Mouse (Mus musculus): Measurements from ENCODE around the gene Tmem204. TPM values are rescaled to one million over a fixed set of nuclear protein-coding genes. Genes with fewer than 3 reads are reported as not detected.

The Tmem204 gene
- polyA plus RNA-seq, 1 experiment: 0.70 TPM

DNA sequence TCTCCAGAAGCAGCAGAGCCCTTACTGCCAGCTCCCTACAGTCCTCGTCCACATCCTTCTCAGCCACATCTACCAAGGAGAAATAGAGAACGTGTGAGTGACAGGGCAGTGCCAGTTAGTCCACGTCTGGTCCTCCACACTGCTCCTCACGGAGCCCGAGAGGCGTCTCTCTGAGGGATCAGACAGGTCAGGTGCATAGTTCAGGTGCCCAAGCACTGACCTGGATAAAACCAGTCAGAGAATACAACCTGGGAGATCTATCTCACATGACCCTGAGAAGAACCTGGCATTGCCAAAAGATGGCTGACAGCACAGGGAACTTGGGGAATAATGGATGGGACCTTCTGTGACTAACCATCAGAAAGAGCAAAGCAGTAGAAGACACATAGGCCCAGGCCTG is 16.7 kb upstream of the Tmem204 start:
- Histone ChIP-seq H3K9me3 (replicated peaks; ENCODE audit: control insufficient read depth, insufficient read depth, low read length, poor library complexity, severe bottlenecking) (no peaks in the 10 kb centered on the region), H3K27me3 (ENCODE audit: control insufficient read depth, insufficient read depth, low read length, poor library complexity, severe bottlenecking) (no peaks in the 10 kb centered on the region), H3K27ac (ENCODE audit: insufficient read depth, low read length) (no peak overlapping the region), H3K4me3 (ENCODE audit: low read depth, low read length) (no peak overlapping the region), H3K4me1 (ENCODE audit: control insufficient read depth, insufficient read depth, low read length) (no peaks in the 10 kb centered on the region), H3K36me3 (ENCODE audit: control insufficient read depth, insufficient read depth, low read length, poor library complexity, severe bottlenecking) (peaks cover 4% of the 10 kb centered on the region), H3K9ac (ENCODE audit: low read depth, poor library complexity, severe bottlenecking) (no peak overlapping the region)
- TF ChIP-seq CTCF (IDR thresholded peaks at IDR 0.05; ENCODE audit: low read depth, low read length): no peak
- no peak for TF ChIP-seq POLR2A (IDR thresholded peaks at IDR 0.05; ENCODE audit: insufficient read depth, low read length)
- no peak for TF ChIP-seq EP300 (IDR thresholded peaks at IDR 0.05; ENCODE audit: insufficient read depth, low read depth, low read length)

DNA sequence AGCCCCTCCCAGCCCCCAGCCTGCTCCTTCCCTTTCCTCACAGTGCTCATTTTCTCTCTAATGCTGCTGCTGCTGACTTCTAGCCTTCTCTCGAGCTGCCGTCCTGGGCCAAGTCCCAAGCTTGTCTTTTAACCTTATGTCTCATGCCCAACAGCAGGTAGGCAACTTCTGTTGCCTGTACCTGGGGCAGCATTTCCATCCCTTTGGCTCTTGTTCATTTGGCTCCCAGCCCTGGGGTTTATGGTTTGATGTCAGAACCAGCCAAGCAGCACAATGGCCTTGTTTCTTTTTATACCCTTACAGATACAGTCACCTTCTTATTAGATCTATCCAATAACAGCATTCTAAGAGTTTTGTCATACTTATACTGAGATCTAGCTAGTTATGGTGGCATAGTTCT is 12.8 kb upstream of the Tmem204 start:
- TF ChIP-seq EP300 (IDR thresholded peaks at IDR 0.05; ENCODE audit: insufficient read depth, low read depth, low read length) (no peak), POLR2A (IDR thresholded peaks at IDR 0.05; ENCODE audit: insufficient read depth, low read length) (no peak), CTCF (IDR thresholded peaks at IDR 0.05; ENCODE audit: low read depth, low read length) (no peak)
- no peak overlapping the region for H3K9ac ChIP-seq (ENCODE audit: low read depth, poor library complexity, severe bottlenecking)
- peaks cover 4% of the 10 kb centered on the region; the same call in 1 of the 2 replicates for H3K36me3 ChIP-seq (ENCODE audit: control insufficient read depth, insufficient read depth, low read length, poor library complexity, severe bottlenecking)
- no peak overlapping the region for H3K27ac ChIP-seq (ENCODE audit: insufficient read depth, low read length)
- H3K4me1 ChIP-seq (ENCODE audit: control insufficient read depth, insufficient read depth, low read length): no peaks in the 10 kb centered on the region
- H3K4me3 ChIP-seq (ENCODE audit: low read depth, low read length): no peak overlapping the region
- no peaks in the 10 kb centered on the region for H3K9me3 ChIP-seq (replicated peaks; ENCODE audit: control insufficient read depth, insufficient read depth, low read length, poor library complexity, severe bottlenecking)
- no peaks in the 10 kb centered on the region for H3K27me3 ChIP-seq (ENCODE audit: control insufficient read depth, insufficient read depth, low read length, poor library complexity, severe bottlenecking)

DNA sequence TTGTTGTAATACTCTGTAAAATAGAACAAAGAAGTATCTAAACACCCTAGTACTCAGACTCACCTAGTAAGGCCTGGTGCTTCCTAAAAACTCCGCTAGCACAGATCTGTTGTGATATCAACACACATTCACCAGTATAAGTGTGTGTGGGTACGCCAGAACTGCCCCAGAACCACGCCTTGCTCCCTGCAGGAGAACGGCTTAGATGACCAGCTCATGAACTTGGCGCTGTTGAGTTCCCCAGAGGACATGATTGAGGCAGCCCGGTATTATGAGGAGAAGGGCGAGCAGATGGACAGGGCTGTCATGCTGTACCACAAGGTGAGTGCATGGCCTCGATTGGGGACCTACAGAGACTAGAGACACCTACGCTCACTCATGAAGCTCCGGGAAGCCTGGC is 7.1 kb upstream of the Tmem204 start:
- no peak overlapping the region for H3K9ac ChIP-seq (ENCODE audit: low read depth, poor library complexity, severe bottlenecking)
- no peaks in the 10 kb centered on the region for H3K4me1 ChIP-seq (ENCODE audit: control insufficient read depth, insufficient read depth, low read length)
- no peak overlapping the region for H3K4me3 ChIP-seq (ENCODE audit: low read depth, low read length)
- H3K9me3 ChIP-seq (replicated peaks; ENCODE audit: control insufficient read depth, insufficient read depth, low read length, poor library complexity, severe bottlenecking): no peaks in the 10 kb centered on the region
- no peaks in the 10 kb centered on the region for H3K27me3 ChIP-seq (ENCODE audit: control insufficient read depth, insufficient read depth, low read length, poor library complexity, severe bottlenecking)
- H3K27ac ChIP-seq (ENCODE audit: insufficient read depth, low read length): no peak overlapping the region
- H3K36me3 ChIP-seq (ENCODE audit: control insufficient read depth, insufficient read depth, low read length, poor library complexity, severe bottlenecking): no peaks in the 10 kb centered on the region
- TF ChIP-seq POLR2A (IDR thresholded peaks at IDR 0.05; ENCODE audit: insufficient read depth, low read length): no peak
- TF ChIP-seq CTCF (IDR thresholded peaks at IDR 0.05; ENCODE audit: low read depth, low read length): no peak
- no peak for TF ChIP-seq EP300 (IDR thresholded peaks at IDR 0.05; ENCODE audit: insufficient read depth, low read depth, low read length)

DNA sequence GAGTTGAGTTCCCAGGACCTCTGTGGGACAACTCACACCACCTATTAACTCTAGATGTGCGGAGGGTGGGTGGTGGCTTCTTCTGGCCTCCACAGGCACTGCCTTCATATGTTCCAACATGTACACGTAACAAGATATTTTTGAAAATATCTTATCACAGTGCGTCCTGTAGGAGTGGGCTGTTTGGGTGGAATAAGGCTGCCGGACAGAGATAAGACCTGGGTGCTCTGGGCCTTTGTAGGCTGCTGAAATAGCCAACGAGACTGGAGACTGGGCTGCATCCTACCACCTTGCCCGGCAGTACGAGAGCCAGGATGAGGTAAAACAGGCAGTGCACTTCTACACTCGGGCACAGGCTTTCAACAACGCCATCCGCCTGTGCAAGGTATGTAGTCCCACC is 5.8 kb upstream of the Tmem204 start:
- no peak overlapping the region for H3K27ac ChIP-seq (ENCODE audit: insufficient read depth, low read length)
- TF ChIP-seq EP300 (IDR thresholded peaks at IDR 0.05; ENCODE audit: insufficient read depth, low read depth, low read length) (no peak), CTCF (IDR thresholded peaks at IDR 0.05; ENCODE audit: low read depth, low read length) (no peak), POLR2A (IDR thresholded peaks at IDR 0.05; ENCODE audit: insufficient read depth, low read length) (no peak)
- no peaks in the 10 kb centered on the region for H3K27me3 ChIP-seq (ENCODE audit: control insufficient read depth, insufficient read depth, low read length, poor library complexity, severe bottlenecking)
- H3K9me3 ChIP-seq (replicated peaks; ENCODE audit: control insufficient read depth, insufficient read depth, low read length, poor library complexity, severe bottlenecking): no peaks in the 10 kb centered on the region
- H3K4me1 ChIP-seq (ENCODE audit: control insufficient read depth, insufficient read depth, low read length): no peaks in the 10 kb centered on the region
- H3K9ac ChIP-seq (ENCODE audit: low read depth, poor library complexity, severe bottlenecking): no peak overlapping the region
- H3K36me3 ChIP-seq (ENCODE audit: control insufficient read depth, insufficient read depth, low read length, poor library complexity, severe bottlenecking): no peaks in the 10 kb centered on the region
- no peak overlapping the region for H3K4me3 ChIP-seq (ENCODE audit: low read depth, low read length)

DNA sequence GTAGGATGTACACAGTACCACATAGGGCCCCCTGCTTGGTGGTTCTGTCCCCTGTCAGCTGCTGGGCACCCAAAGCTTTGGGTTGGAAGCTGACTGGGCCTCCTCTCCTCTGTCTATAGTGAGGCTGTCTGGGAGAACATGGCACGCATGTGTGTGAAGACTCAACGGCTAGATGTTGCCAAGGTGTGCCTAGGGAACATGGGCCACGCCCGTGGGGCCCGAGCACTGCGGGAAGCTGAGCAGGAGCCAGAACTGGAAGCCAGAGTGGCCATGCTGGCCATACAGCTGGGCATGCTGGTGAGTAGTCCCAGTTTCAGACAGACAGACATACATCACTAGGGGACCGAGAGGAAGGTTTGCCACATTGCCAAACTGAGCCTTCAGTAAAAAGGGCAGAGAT is 3.3 kb upstream of the Tmem204 start:
- H3K36me3 ChIP-seq (ENCODE audit: control insufficient read depth, insufficient read depth, low read length, poor library complexity, severe bottlenecking): no peaks in the 10 kb centered on the region
- no peaks in the 10 kb centered on the region for H3K27me3 ChIP-seq (ENCODE audit: control insufficient read depth, insufficient read depth, low read length, poor library complexity, severe bottlenecking)
- H3K4me1 ChIP-seq (ENCODE audit: control insufficient read depth, insufficient read depth, low read length): no peaks in the 10 kb centered on the region
- no peaks in the 10 kb centered on the region for H3K9me3 ChIP-seq (replicated peaks; ENCODE audit: control insufficient read depth, insufficient read depth, low read length, poor library complexity, severe bottlenecking)
- no peak overlapping the region for H3K9ac ChIP-seq (ENCODE audit: low read depth, poor library complexity, severe bottlenecking)
- H3K4me3 ChIP-seq (ENCODE audit: low read depth, low read length): no peak overlapping the region
- no peak overlapping the region for H3K27ac ChIP-seq (ENCODE audit: insufficient read depth, low read length)
- TF ChIP-seq EP300 (IDR thresholded peaks at IDR 0.05; ENCODE audit: insufficient read depth, low read depth, low read length) (no peak), CTCF (IDR thresholded peaks at IDR 0.05; ENCODE audit: low read depth, low read length) (no peak), POLR2A (IDR thresholded peaks at IDR 0.05; ENCODE audit: insufficient read depth, low read length) (no peak)

DNA sequence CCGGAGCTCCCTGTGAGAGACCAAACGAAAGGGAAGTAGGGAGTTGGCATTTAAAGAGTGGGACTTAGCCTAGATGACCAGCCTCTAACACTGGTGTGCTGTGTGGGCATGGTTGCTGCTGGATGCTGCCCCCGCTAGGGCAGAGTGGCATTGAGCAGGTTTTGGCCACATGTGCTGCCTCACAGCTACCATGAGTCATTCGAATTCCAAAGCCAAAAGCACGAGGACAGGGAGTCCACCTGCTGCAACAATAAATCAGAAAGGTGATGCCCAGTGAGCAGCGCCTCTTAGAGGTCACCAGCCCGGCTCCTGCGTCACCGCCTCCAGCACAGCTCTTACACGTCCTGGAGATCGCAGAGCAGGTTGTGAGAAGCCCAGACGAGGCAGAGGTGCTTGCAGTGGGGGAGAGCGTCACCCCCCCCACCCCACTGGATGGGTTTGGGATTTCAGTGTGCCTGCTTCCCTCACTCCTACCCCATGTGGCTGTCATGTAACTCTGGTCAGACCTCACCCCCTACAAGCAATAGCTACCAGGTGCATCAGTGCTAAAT is 1.5 kb upstream of the Tmem204 start:
- Histone ChIP-seq H3K9me3 (replicated peaks; ENCODE audit: control insufficient read depth, insufficient read depth, low read length, poor library complexity, severe bottlenecking) (no peaks in the 10 kb centered on the region), H3K9ac (ENCODE audit: low read depth, poor library complexity, severe bottlenecking) (no peak overlapping the region), H3K4me1 (ENCODE audit: control insufficient read depth, insufficient read depth, low read length) (no peaks in the 10 kb centered on the region), H3K4me3 (ENCODE audit: low read depth, low read length) (no peak overlapping the region), H3K27me3 (ENCODE audit: control insufficient read depth, insufficient read depth, low read length, poor library complexity, severe bottlenecking) (no peaks in the 10 kb centered on the region), H3K36me3 (ENCODE audit: control insufficient read depth, insufficient read depth, low read length, poor library complexity, severe bottlenecking) (no peaks in the 10 kb centered on the region), H3K27ac (ENCODE audit: insufficient read depth, low read length) (no peak overlapping the region)
- no peak for TF ChIP-seq POLR2A (IDR thresholded peaks at IDR 0.05; ENCODE audit: insufficient read depth, low read length)
- TF ChIP-seq CTCF (IDR thresholded peaks at IDR 0.05; ENCODE audit: low read depth, low read length): no peak
- no peak for TF ChIP-seq EP300 (IDR thresholded peaks at IDR 0.05; ENCODE audit: insufficient read depth, low read depth, low read length)

Data from ES-Bruce4 (cell line).